Mouse (Mus musculus) hindbrain, embryonic 14.5 days (tissue): ENCODE measurements around the gene Armh1. TPM values are rescaled to one million over a fixed set of nuclear protein-coding genes. Genes with fewer than 3 reads are reported as not detected.

Experiments
- ATAC-seq: fragments of 200-750 bp; cut with Nextera tagmentation; 2 replicates; pipeline ENCODE4 v1.8.0; 2017; ENCODE audit warnings: moderate number of reproducible peaks, mild to moderate bottlenecking, moderate TSS enrichment, moderate library complexity; ENCODE audit not compliant: low FRiP score
- DNase-seq: peaks from one replicate; pipeline ENCODE4 v3.0.0-alpha.2; 2015; ENCODE audit warnings: low spot score
- H3K27ac ChIP-seq: fragments of 300-500 bp; sonication (generic); 2 replicates; pipeline ENCODE4 v1.5.1; 2014; ENCODE audit warnings: mild to moderate bottlenecking, moderate library complexity
- H3K27me3 ChIP-seq: fragments of 300-500 bp; sonication (generic); 2 replicates; pipeline ENCODE4 v1.6.1; 2014; ENCODE audit warnings: mild to moderate bottlenecking, low read length, mixed read lengths; ENCODE audit not compliant: control insufficient read depth, insufficient read depth
- H3K36me3 ChIP-seq: fragments of 300-500 bp; sonication (generic); replicated peaks from 2 replicates; pipeline ENCODE4 v1.6.1; 2014; ENCODE audit not compliant: control insufficient read depth, insufficient read depth
- H3K4me1 ChIP-seq: fragments of 300-500 bp; sonication (generic); replicated peaks from 2 replicates; pipeline ENCODE4 v1.6.1; 2014; ENCODE audit warnings: antibody characterized with exemption, low read length, mixed read lengths; ENCODE audit not compliant: control insufficient read depth, insufficient read depth
- H3K4me2 ChIP-seq: fragments of 300-500 bp; sonication (generic); replicated peaks from 2 replicates; pipeline ENCODE4 v1.6.1; 2014; ENCODE audit warnings: mild to moderate bottlenecking, moderate library complexity
- H3K4me3 ChIP-seq: fragments of 300-500 bp; sonication (generic); replicated peaks from 2 replicates; pipeline ENCODE4 v1.5.1; 2014; ENCODE audit warnings: mild to moderate bottlenecking, low read length
- H3K9ac ChIP-seq: fragments of 300-500 bp; sonication (generic); 2 replicates; pipeline ENCODE4 v1.6.1; 2014
- H3K9me3 ChIP-seq: fragments of 300-500 bp; sonication (generic); 2 replicates; pipeline ENCODE4 v1.6.1; 2016; ENCODE audit warnings: low read length; ENCODE audit not compliant: control insufficient read depth
- WGBS: fragments of 180-500 bp; shearing (Covaris S2); extraction: QIAGEN DNeasy Blood & Tissue Kit; methylation state at CpG from one replicate; pipeline ENCODE4 v1.1.7; 2014; 5-methylcytosine and 5-hydroxymethylcytosine counted together
- polyA plus RNA-seq: library from polyadenylated mRNA; unstranded; fragments of >200 nt; fragmentation: Nextera tagmentation; extraction: Ambion mirVana; gene quantifications from 2 replicates; pipeline ENCODE4 v1.2.1, GENCODE M21; 2014

Armh1 gene
- polyA plus RNA-seq, 1 experiment from 2014 or later: 1.2 TPM

- no peak overlapping the region for H3K27ac ChIP-seq
- 0 out of 2 replicates have a peak, but pooled peaks cover 4% of the 10 kb centered on the region for H3K4me1 ChIP-seq
- no peak overlapping the region for H3K4me2 ChIP-seq
- H3K4me3 ChIP-seq: no peak overlapping the region
- DNase-seq: no peak
- no peaks in the 10 kb centered on the region for H3K27me3 ChIP-seq
- no peak for ATAC-seq
- no peaks in the 10 kb centered on the region for H3K9me3 ChIP-seq
- no peak overlapping the region for H3K9ac ChIP-seq
- no peaks in the 10 kb centered on the region for H3K36me3 ChIP-seq
- WGBS: 43% methylated on average over 6 of the region's 6 CpGs
Measured at GRCm38 (mm10) chr4:117254672-117255071, 2.7 kb upstream of the Armh1 start.

- ATAC-seq (no peak), DNase-seq (no peak)
- H3K9ac ChIP-seq: no peak overlapping the region
- WGBS: 72% methylated on average over 5 of the region's 5 CpGs
- H3K27me3 ChIP-seq: no peaks in the 10 kb centered on the region
- no peaks in the 10 kb centered on the region for H3K36me3 ChIP-seq
- no peaks in the 10 kb centered on the region for H3K9me3 ChIP-seq
- no peak overlapping the region for H3K4me3 ChIP-seq
- H3K27ac ChIP-seq: no peak overlapping the region
- H3K4me2 ChIP-seq: no peak overlapping the region
- 0 out of 2 replicates have a peak, but pooled peaks cover 4% of the 10 kb centered on the region for H3K4me1 ChIP-seq
Measured at GRCm38 (mm10) chr4:117254017-117254627, 2.2 kb upstream of the Armh1 start.

GRCm38 (mm10) chr4:117253218-117254016, 1.5 kb upstream of the Armh1 start:
- H3K27me3 ChIP-seq: no peaks in the 10 kb centered on the region
- no peak overlapping the region for H3K27ac ChIP-seq
- no peak for ATAC-seq
- no peak for DNase-seq
- no peak overlapping the region for H3K4me3 ChIP-seq
- no peak overlapping the region for H3K9ac ChIP-seq
- WGBS: 65% methylated on average over 12 of the region's 12 CpGs
- no peaks in the 10 kb centered on the region for H3K9me3 ChIP-seq
- no peak overlapping the region for H3K4me2 ChIP-seq
- 0 out of 2 replicates have a peak, but pooled peaks cover 4% of the 10 kb centered on the region for H3K4me1 ChIP-seq
- H3K36me3 ChIP-seq: no peaks in the 10 kb centered on the region

GRCm38 (mm10) chr4:117252755-117253154, 830 bp upstream of the Armh1 start:
- H3K36me3 ChIP-seq: no peaks in the 10 kb centered on the region
- no peak overlapping the region for H3K27ac ChIP-seq
- 0 out of 2 replicates have a peak overlapping the region, but pooled peaks have one; percentile 70 for H3K4me3 ChIP-seq
- 90% methylated on average over 5 of the region's 5 CpGs for WGBS
- no peaks in the 10 kb centered on the region for H3K27me3 ChIP-seq
- H3K9me3 ChIP-seq: no peaks in the 10 kb centered on the region
- H3K4me1 ChIP-seq: 0 out of 2 replicates have a peak, but pooled peaks cover 4% of the 10 kb centered on the region
- DNase-seq (no peak), ATAC-seq (no peak)
- H3K9ac ChIP-seq: no peak overlapping the region
- H3K4me2 ChIP-seq: peak overlapping the region; percentile 55

GRCm38 (mm10) chr4:117252351-117252750, 426 bp upstream of the Armh1 start:
- H3K36me3 ChIP-seq: no peaks in the 10 kb centered on the region
- DNase-seq (peak; percentile 44), ATAC-seq (peak; percentile 34; the same call in 1 of the 2 replicates)
- H3K4me3 ChIP-seq: peak overlapping the region; percentile 70
- H3K9me3 ChIP-seq: no peaks in the 10 kb centered on the region
- no peaks in the 10 kb centered on the region for H3K27me3 ChIP-seq
- peak overlapping the region; percentile 55 for H3K4me2 ChIP-seq
- peak overlapping the region; percentile 76 for H3K9ac ChIP-seq
- H3K4me1 ChIP-seq: 0 out of 2 replicates have a peak, but pooled peaks cover 4% of the 10 kb centered on the region
- H3K27ac ChIP-seq: peak overlapping the region; percentile 69; the same call in 1 of the 2 replicates
- 25% methylated on average over 5 of the region's 5 CpGs for WGBS

GRCm38 (mm10) chr4:117250982-117251381, 943 bp downstream of the Armh1 start:
- peak overlapping the region; percentile 55 for H3K4me2 ChIP-seq
- 0 out of 2 replicates have a peak, but pooled peaks cover 4% of the 10 kb centered on the region for H3K4me1 ChIP-seq
- DNase-seq: no peak
- no peak overlapping the region for H3K4me3 ChIP-seq
- no peaks in the 10 kb centered on the region for H3K27me3 ChIP-seq
- no peaks in the 10 kb centered on the region for H3K9me3 ChIP-seq
- no peak overlapping the region for H3K9ac ChIP-seq
- ATAC-seq: no peak
- no peaks in the 10 kb centered on the region for H3K36me3 ChIP-seq
- WGBS: 58% methylated on average over 1 of the region's 1 CpGs
- H3K27ac ChIP-seq: no peak overlapping the region

- Histone ChIP-seq H3K4me3 (no peak overlapping the region), H3K4me1 (no peaks in the 10 kb centered on the region), H3K9me3 (no peaks in the 10 kb centered on the region), H3K27ac (peak overlapping the region; percentile 32; the same call in 1 of the 2 replicates), H3K9ac (no peak overlapping the region), H3K4me2 (no peak overlapping the region), H3K36me3 (no peaks in the 10 kb centered on the region), H3K27me3 (no peaks in the 10 kb centered on the region)
- ATAC-seq: no peak
- DNase-seq: peak; percentile 49
- 68% methylated on average over 6 of the region's 6 CpGs for WGBS
Measured at GRCm38 (mm10) chr4:117240867-117241266, 11.1 kb downstream of the Armh1 start.

GRCm38 (mm10) chr4:117239153-117239552, 12.8 kb downstream of the Armh1 start:
- Histone ChIP-seq H3K9ac (no peak overlapping the region), H3K4me3 (no peak overlapping the region), H3K27me3 (no peaks in the 10 kb centered on the region), H3K27ac (no peak overlapping the region), H3K36me3 (no peaks in the 10 kb centered on the region), H3K9me3 (no peaks in the 10 kb centered on the region), H3K4me2 (no peak overlapping the region), H3K4me1 (no peaks in the 10 kb centered on the region)
- ATAC-seq: no peak
- DNase-seq: no peak
- WGBS: 56% methylated on average over 2 of the region's 2 CpGs

- H3K9me3 ChIP-seq: no peaks in the 10 kb centered on the region
- no peak overlapping the region for H3K27ac ChIP-seq
- WGBS: 61% methylated on average over 4 of the region's 4 CpGs
- no peaks in the 10 kb centered on the region for H3K36me3 ChIP-seq
- H3K9ac ChIP-seq: no peak overlapping the region
- no peaks in the 10 kb centered on the region for H3K27me3 ChIP-seq
- H3K4me3 ChIP-seq: no peak overlapping the region
- ATAC-seq: no peak
- no peaks in the 10 kb centered on the region for H3K4me1 ChIP-seq
- H3K4me2 ChIP-seq: no peak overlapping the region
- no peak for DNase-seq
Measured at GRCm38 (mm10) chr4:117235822-117236221, 16.1 kb downstream of the Armh1 start.
